Mouse (Mus musculus) olfactory bulb, adult 2 months (tissue): Measurements from ENCODE around the gene Triml1. TPM values are rescaled to one million over a fixed set of nuclear protein-coding genes. Genes with fewer than 3 reads are reported as not detected.

Experiments
- H3K27ac ChIP-seq: fragments of 200-500 bp; 2 replicates; pipeline ENCODE4 v1.5.1; 2012; ENCODE audit warnings: low read depth, low read length; ENCODE audit not compliant: insufficient read depth
- H3K4me1 ChIP-seq: fragments of 200-500 bp; 2 replicates; pipeline ENCODE4 v1.6.1; 2012; ENCODE audit warnings: low read length; ENCODE audit not compliant: control insufficient read depth, insufficient read depth
- H3K4me3 ChIP-seq: fragments of 200-500 bp; 2 replicates; pipeline ENCODE4 v1.5.1; 2012; ENCODE audit warnings: mild to moderate bottlenecking, low read depth, low read length, moderate library complexity; ENCODE audit not compliant: insufficient read depth
- CTCF ChIP-seq: fragments of 200-500 bp; IDR thresholded peaks from 2 replicates; pipeline ENCODE4 v1.5.1; 2012; ENCODE audit warnings: low read depth, mild to moderate bottlenecking, low read length, moderate library complexity; ENCODE audit not compliant: insufficient read depth
- POLR2A ChIP-seq: fragments of 200-500 bp; IDR thresholded peaks from 2 replicates; pipeline ENCODE4 v1.6.1; 2012; ENCODE audit warnings: mild to moderate bottlenecking, low read depth, low read length, moderate library complexity; ENCODE audit not compliant: insufficient read depth
- WGBS: fragments of 180-500 bp; shearing (Covaris S2); methylation state at CpG from one replicate; pipeline ENCODE4 v1.1.7; 2018; 5-methylcytosine and 5-hydroxymethylcytosine counted together
- polyA plus RNA-seq: library from polyadenylated mRNA; stranded (reverse); fragments of >200 nt; gene quantifications from 2 replicates; pipeline ENCODE4 v1.2.4, GENCODE M21; 2012; ENCODE audit warnings: low replicate concordance; ENCODE audit not compliant: missing spikeins, insufficient read depth, insufficient read length

Triml1 gene
- not detected in 2 replicates for polyA plus RNA-seq

DNA sequence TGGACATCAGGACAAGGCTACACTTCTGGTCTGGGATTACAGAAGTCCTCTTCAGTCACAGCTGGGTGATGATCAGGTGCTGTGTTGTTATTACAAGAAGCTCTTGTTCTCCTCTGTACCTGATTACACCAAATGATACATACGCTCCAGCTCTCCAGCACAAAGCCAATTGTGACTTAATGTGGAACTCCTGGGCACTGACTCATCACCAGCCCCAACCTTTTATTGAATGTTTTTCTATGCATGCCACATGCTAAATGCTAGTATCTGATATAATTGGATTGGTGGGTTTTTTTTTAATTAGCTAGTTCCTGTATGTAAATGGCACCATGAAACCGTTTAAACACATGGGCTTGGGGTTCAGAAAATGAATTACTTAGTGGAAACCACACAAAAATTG, at the start of gene Triml1:
TSS of gene Triml1 (minus strand) at position 101 of the 400 bp plus-strand sequence.
- H3K4me1 ChIP-seq: no peaks in the 10 kb centered on the region
- TF ChIP-seq CTCF (no peak), POLR2A (no peak)
- H3K4me3 ChIP-seq: no peak within 1 kb of the TSS
- no peak within 1 kb of the TSS for H3K27ac ChIP-seq
- 80% methylated on average over 2 of the region's 2 CpGs for WGBS

GRCm38 (mm10) chr8:43182281-43182680, 41.0 kb upstream of the Triml1 start:
- Histone ChIP-seq H3K27ac (no peak overlapping the region), H3K4me1 (no peaks in the 10 kb centered on the region), H3K4me3 (no peak overlapping the region)
- WGBS: 91% methylated on average over 2 of the region's 2 CpGs
- TF ChIP-seq POLR2A (no peak), CTCF (no peak)

DNA sequence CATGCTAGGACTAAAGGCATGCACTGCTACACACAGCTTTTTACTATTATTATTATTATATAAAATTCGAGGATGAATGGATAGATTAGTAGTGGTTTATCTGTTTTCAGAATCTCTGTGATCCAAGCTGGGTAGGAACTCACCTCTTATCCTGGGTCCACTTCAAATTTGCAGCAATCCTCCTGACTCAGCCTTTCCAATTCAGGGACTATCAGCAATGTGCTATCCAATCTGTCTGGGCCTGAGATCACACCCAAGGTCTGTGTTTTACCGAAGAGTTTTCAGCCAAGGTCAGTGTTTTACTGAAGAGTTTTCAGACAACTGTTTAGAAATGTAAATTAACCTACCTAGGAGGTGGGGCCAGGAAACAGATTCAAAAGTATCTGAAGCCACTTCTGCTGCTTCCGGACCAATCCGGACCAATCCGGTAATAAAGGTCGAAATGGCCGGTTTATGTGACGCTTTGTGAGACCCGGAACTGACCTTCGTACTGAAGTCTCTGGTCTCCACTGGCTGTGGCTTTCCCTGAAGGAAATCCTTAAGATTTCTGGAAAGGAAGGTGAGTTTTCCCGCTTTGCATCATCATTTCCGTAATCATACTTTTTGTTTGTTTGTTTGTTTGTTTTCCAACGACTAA, 38.9 kb upstream of the Triml1 start, which contains the start of gene Triml2:
TSS of gene Triml2 (plus strand) at position 488 of the 637 bp plus-strand sequence.
- Histone ChIP-seq H3K4me3 (no peak within 1 kb of the TSS), H3K4me1 (no peaks in the 10 kb centered on the region), H3K27ac (no peak within 1 kb of the TSS)
- TF ChIP-seq CTCF (no peak), POLR2A (no peak)
- WGBS: 97% methylated on average over 13 of the region's 13 CpGs

- no peak for TF ChIP-seq CTCF
- TF ChIP-seq POLR2A: no peak
- H3K4me3 ChIP-seq: no peak overlapping the region
- no peaks in the 10 kb centered on the region for H3K4me1 ChIP-seq
- no peak overlapping the region for H3K27ac ChIP-seq
- WGBS: 49% methylated on average over 4 of the region's 4 CpGs
Observed at GRCm38 (mm10) chr8:43179189-43179588, 37.9 kb upstream of the Triml1 start.

DNA sequence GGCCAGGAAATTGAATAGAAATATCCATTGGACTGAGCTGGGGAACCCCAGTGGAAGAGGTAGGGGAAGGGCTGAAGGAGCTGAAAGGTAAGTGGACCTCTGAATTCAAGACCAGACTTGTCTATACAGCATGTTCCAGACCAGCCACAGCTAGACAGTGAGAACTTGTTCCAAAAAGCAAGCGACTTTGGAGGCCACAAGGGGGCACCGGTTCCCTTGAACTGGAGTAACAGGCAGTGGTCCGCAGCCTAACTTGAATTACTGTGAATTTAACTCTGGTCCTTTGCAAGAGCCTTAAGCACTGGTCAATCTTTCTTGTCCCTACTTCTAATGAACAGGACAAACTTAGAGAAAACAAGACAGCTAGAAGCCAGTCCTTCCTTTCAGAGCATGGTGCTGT, 37.0 kb upstream of the Triml1 start:
- H3K4me3 ChIP-seq: no peak overlapping the region
- 67% methylated on average over 3 of the region's 3 CpGs for WGBS
- no peaks in the 10 kb centered on the region for H3K4me1 ChIP-seq
- TF ChIP-seq POLR2A: no peak
- TF ChIP-seq CTCF: no peak
- no peak overlapping the region for H3K27ac ChIP-seq

- Histone ChIP-seq H3K27ac (no peak overlapping the region), H3K4me3 (no peak overlapping the region), H3K4me1 (no peaks in the 10 kb centered on the region)
- TF ChIP-seq CTCF (no peak), POLR2A (no peak)
- WGBS: 91% methylated on average over 6 of the region's 6 CpGs
Observed at GRCm38 (mm10) chr8:43176766-43177486, 35.6 kb upstream of the Triml1 start.

GRCm38 (mm10) chr8:43169249-43169755, 28.0 kb upstream of the Triml1 start:
- 75% methylated on average over 6 of the region's 6 CpGs for WGBS
- Histone ChIP-seq H3K27ac (no peak overlapping the region), H3K4me1 (no peaks in the 10 kb centered on the region), H3K4me3 (no peak overlapping the region)
- TF ChIP-seq POLR2A (no peak), CTCF (no peak)

DNA sequence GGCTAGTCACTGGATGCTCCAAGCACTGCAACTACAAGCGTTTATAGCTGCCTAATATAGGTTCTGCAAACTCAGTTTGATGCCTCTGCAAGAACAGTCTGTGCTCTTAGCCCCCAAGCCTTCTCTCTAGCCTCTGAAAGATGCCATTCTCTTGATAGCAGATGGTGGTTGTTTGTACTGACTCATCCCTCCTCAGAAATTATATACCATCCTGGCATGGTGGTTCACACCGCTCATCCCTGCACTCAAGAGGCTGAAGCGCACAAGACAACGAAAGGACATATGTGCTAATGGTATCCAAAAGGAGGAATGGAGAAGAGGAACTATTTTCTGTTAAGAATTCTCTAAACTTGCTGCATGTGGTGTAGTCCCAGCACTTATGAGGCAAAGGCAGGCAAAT, 26.8 kb upstream of the Triml1 start:
- WGBS: 75% methylated on average over 4 of the region's 4 CpGs
- Histone ChIP-seq H3K4me3 (no peak overlapping the region), H3K4me1 (no peaks in the 10 kb centered on the region), H3K27ac (no peak overlapping the region)
- no peak for TF ChIP-seq CTCF
- no peak for TF ChIP-seq POLR2A

- no peak overlapping the region for H3K27ac ChIP-seq
- 83% methylated on average over 3 of the region's 3 CpGs for WGBS
- no peaks in the 10 kb centered on the region for H3K4me1 ChIP-seq
- H3K4me3 ChIP-seq: no peak overlapping the region
- TF ChIP-seq CTCF: no peak
- TF ChIP-seq POLR2A: no peak
Observed at GRCm38 (mm10) chr8:43164453-43164852, 23.2 kb upstream of the Triml1 start.

DNA sequence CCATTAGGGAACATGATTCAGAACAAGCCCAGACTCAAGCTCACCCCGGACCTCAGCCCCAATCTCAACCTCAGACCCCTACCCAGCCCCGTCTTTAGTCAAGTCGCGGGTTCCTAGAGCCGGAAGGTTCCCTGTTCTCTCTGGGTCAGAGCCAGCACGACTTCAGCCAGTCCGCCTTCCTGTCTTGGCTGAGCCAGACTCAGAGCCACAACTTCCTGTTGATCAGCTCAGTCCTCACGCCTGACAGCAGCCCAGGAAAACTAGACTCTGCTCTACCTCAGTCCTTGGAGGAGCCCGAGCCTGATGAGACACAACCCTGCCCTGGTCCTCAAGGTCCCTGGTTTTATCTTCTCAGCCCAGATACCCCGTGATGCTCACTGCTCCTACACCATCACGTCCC, 22.0 kb upstream of the Triml1 start:
- WGBS: 87% methylated on average over 11 of the region's 11 CpGs
- TF ChIP-seq CTCF (no peak), POLR2A (no peak)
- Histone ChIP-seq H3K4me3 (no peak overlapping the region), H3K4me1 (no peaks in the 10 kb centered on the region), H3K27ac (no peak overlapping the region)
